Mouse (Mus musculus) neural tube, embryonic 12.5 days (tissue): Measurements from ENCODE around the gene Klhdc4. TPM values are rescaled to one million over a fixed set of nuclear protein-coding genes. Genes with fewer than 3 reads are reported as not detected.

Source experiments
- ATAC-seq: fragments of 200-750 bp; cut with Nextera tagmentation; 2 replicates; pipeline ENCODE4 v1.8.0; 2017; ENCODE audit warnings: low read depth, mild to moderate bottlenecking, moderate TSS enrichment, moderate library complexity; ENCODE audit not compliant: low FRiP score
- H3K27ac ChIP-seq: fragments of 300-500 bp; sonication (generic); 2 replicates; pipeline ENCODE4 v1.5.1; 2016
- H3K27me3 ChIP-seq: fragments of 300-500 bp; sonication (generic); replicated peaks from 2 replicates; pipeline ENCODE4 v1.6.1; 2016; ENCODE audit warnings: mild to moderate bottlenecking
- H3K36me3 ChIP-seq: fragments of 300-500 bp; sonication (generic); 2 replicates; pipeline ENCODE4 v1.6.1; 2016; ENCODE audit warnings: mild to moderate bottlenecking
- H3K4me1 ChIP-seq: fragments of 300-500 bp; sonication (generic); 2 replicates; pipeline ENCODE4 v1.6.1; 2016
- H3K4me2 ChIP-seq: fragments of 300-500 bp; sonication (generic); replicated peaks from 2 replicates; pipeline ENCODE4 v1.6.1; 2016; ENCODE audit warnings: mild to moderate bottlenecking
- H3K4me3 ChIP-seq: fragments of 300-500 bp; sonication (generic); 2 replicates; pipeline ENCODE4 v1.5.1; 2016
- H3K9ac ChIP-seq: fragments of 300-500 bp; sonication (generic); 2 replicates; pipeline ENCODE4 v1.6.1; 2016; ENCODE audit warnings: mild to moderate bottlenecking
- H3K9me3 ChIP-seq: fragments of 300-500 bp; sonication (generic); 2 replicates; pipeline ENCODE4 v1.6.1; 2016; ENCODE audit warnings: mild to moderate bottlenecking
- WGBS: fragments of 180-500 bp; shearing (Covaris S2); methylation state at CpG from one replicate; pipeline ENCODE4 v1.1.7; 2016; 5-methylcytosine and 5-hydroxymethylcytosine counted together
- polyA plus RNA-seq: library from polyadenylated mRNA; unstranded; fragments of >200 nt; fragmentation: Nextera tagmentation; extraction: Ambion mirVana; gene quantifications from 2 replicates; pipeline ENCODE4 v1.2.1, GENCODE M21; 2016

Klhdc4 gene
- polyA plus RNA-seq, 1 experiment from 2014 or later: 47.7 TPM

DNA sequence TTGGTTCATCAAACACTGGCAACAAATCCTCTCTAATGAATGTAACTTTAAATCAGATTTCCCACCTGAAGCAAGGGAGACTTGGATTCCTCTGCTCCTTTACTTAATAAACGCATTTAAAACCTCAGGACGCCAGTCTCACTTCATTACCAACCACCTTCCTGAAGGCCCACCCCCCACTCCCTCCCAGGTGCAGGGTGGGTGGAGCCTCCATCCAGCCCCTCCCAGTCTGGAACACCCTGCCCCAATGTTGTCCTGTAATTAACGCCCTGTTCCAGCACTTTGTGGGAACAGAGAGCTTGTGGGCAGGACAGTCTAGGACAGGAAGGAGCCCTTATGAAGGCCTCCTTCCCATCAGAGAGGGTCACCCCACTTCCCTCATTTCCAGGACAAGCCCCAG, 35.2 kb downstream of the Klhdc4 start:
- no peak overlapping the region for H3K9ac ChIP-seq
- 54% methylated on average over 3 of the region's 3 CpGs for WGBS
- no peak overlapping the region for H3K4me3 ChIP-seq
- no peak overlapping the region for H3K27ac ChIP-seq
- ATAC-seq: no peak
- H3K36me3 ChIP-seq: peaks cover 56% of the 10 kb centered on the region
- no peaks in the 10 kb centered on the region for H3K27me3 ChIP-seq
- H3K4me1 ChIP-seq: no peaks in the 10 kb centered on the region
- no peak overlapping the region for H3K4me2 ChIP-seq
- H3K9me3 ChIP-seq: no peaks in the 10 kb centered on the region

DNA sequence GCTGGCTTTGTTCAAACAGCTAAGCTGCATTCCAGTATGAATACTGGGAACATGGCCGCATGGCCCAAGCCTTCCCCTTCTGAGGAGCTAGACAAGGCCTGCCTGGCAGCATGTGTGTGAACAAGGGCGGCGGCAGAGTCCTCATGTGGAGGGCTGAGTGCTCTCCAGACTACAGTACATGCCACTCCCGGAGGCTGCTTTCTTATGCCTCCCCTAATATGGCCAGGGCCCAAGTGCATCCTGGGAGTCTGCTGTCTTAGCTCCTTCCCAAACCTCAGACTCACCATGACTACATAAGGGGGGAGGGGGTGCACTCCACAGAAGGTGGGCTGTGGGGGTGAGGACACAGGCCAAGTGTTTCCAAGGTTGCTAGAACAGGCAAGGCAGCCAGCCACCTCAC, 36.7 kb downstream of the Klhdc4 start:
- no peak for ATAC-seq
- no peaks in the 10 kb centered on the region for H3K9me3 ChIP-seq
- H3K27ac ChIP-seq: no peak overlapping the region
- H3K27me3 ChIP-seq: no peaks in the 10 kb centered on the region
- H3K4me1 ChIP-seq: no peaks in the 10 kb centered on the region
- no peak overlapping the region for H3K4me2 ChIP-seq
- no peak overlapping the region for H3K4me3 ChIP-seq
- WGBS: 76% methylated on average over 4 of the region's 4 CpGs
- H3K9ac ChIP-seq: no peak overlapping the region
- H3K36me3 ChIP-seq: peaks cover 40% of the 10 kb centered on the region

GRCm38 (mm10) chr8:121792159-121792558, 37.2 kb downstream of the Klhdc4 start:
- Histone ChIP-seq H3K36me3 (peaks cover 36% of the 10 kb centered on the region), H3K4me1 (no peaks in the 10 kb centered on the region), H3K9ac (no peak overlapping the region), H3K4me3 (no peak overlapping the region), H3K27me3 (no peaks in the 10 kb centered on the region), H3K27ac (no peak overlapping the region), H3K4me2 (no peak overlapping the region), H3K9me3 (no peaks in the 10 kb centered on the region)
- 89% methylated on average over 7 of the region's 7 CpGs for WGBS
- no peak for ATAC-seq

DNA sequence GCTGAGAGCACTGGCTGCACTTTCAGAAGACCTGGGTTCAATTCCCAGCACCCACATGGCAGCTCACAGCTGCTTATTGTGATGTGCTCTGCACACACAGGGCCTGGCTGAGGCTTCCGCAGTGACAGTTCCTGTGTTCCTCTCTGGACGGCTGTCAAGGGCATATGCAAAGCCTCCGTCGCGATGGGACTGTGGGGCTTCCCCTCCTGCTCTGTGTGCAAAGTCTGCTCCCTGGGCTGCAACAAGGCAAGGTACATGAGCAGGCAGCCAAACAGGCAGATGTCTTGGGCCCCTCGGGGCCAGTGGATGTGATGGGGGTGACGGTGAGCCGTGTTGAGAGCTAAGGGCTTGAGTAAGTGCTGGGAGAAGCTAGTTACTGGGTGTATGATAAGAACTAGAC, 40.6 kb downstream of the Klhdc4 start:
- 89% methylated on average over 8 of the region's 8 CpGs for WGBS
- Histone ChIP-seq H3K4me3 (no peak overlapping the region), H3K9me3 (no peaks in the 10 kb centered on the region), H3K4me2 (no peak overlapping the region), H3K4me1 (no peaks in the 10 kb centered on the region), H3K27me3 (no peaks in the 10 kb centered on the region), H3K36me3 (0 out of 2 replicates have a peak, but pooled peaks cover 12% of the 10 kb centered on the region), H3K9ac (no peak overlapping the region), H3K27ac (no peak overlapping the region)
- ATAC-seq: no peak

- no peaks in the 10 kb centered on the region for H3K27me3 ChIP-seq
- no peak overlapping the region for H3K9ac ChIP-seq
- ATAC-seq: no peak
- H3K4me2 ChIP-seq: no peak overlapping the region
- H3K4me3 ChIP-seq: no peak overlapping the region
- no peaks in the 10 kb centered on the region for H3K4me1 ChIP-seq
- WGBS: 68% methylated on average over 10 of the region's 10 CpGs
- no peak overlapping the region for H3K27ac ChIP-seq
- H3K9me3 ChIP-seq: no peaks in the 10 kb centered on the region
- H3K36me3 ChIP-seq: 0 out of 2 replicates have a peak, but pooled peaks cover 1% of the 10 kb centered on the region
These were observed 42.8 kb downstream of the Klhdc4 start for GRCm38 (mm10) chr8:121786542-121786941.

DNA sequence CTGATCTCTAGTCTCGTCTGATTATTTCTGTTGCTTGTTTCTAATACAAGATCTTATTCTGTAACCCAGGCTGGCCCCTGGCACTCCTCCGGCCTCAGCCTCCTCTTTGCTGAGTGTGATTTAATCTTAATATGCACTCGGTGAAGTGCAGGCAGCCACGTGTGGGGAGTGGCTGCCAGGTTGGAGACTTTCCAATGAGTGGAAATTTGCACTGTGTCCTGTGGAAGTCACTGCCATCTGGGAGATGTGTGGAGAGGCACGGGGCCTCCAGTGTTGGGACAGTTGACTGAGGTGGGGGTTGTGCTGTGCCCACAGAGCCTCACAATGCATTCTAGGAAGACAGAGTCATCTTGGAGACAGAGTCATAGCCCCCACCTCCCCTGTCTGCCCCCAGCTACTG, 46.9 kb downstream of the Klhdc4 start:
- WGBS: 77% methylated on average over 5 of the region's 5 CpGs
- Histone ChIP-seq H3K27me3 (no peaks in the 10 kb centered on the region), H3K9me3 (no peaks in the 10 kb centered on the region), H3K27ac (no peak overlapping the region), H3K9ac (no peak overlapping the region), H3K4me2 (no peak overlapping the region), H3K36me3 (no peaks in the 10 kb centered on the region), H3K4me3 (no peak overlapping the region), H3K4me1 (0 out of 2 replicates have a peak, but pooled peaks cover 4% of the 10 kb centered on the region)
- ATAC-seq: no peak

GRCm38 (mm10) chr8:121773876-121774275, 55.5 kb downstream of the Klhdc4 start:
- ATAC-seq: no peak
- no peak overlapping the region for H3K4me2 ChIP-seq
- H3K4me1 ChIP-seq: peaks cover 23% of the 10 kb centered on the region
- no peaks in the 10 kb centered on the region for H3K9me3 ChIP-seq
- no peak overlapping the region for H3K4me3 ChIP-seq
- H3K27me3 ChIP-seq: no peaks in the 10 kb centered on the region
- WGBS: 90% methylated on average over 12 of the region's 12 CpGs
- no peaks in the 10 kb centered on the region for H3K36me3 ChIP-seq
- no peak overlapping the region for H3K27ac ChIP-seq
- H3K9ac ChIP-seq: no peak overlapping the region

DNA sequence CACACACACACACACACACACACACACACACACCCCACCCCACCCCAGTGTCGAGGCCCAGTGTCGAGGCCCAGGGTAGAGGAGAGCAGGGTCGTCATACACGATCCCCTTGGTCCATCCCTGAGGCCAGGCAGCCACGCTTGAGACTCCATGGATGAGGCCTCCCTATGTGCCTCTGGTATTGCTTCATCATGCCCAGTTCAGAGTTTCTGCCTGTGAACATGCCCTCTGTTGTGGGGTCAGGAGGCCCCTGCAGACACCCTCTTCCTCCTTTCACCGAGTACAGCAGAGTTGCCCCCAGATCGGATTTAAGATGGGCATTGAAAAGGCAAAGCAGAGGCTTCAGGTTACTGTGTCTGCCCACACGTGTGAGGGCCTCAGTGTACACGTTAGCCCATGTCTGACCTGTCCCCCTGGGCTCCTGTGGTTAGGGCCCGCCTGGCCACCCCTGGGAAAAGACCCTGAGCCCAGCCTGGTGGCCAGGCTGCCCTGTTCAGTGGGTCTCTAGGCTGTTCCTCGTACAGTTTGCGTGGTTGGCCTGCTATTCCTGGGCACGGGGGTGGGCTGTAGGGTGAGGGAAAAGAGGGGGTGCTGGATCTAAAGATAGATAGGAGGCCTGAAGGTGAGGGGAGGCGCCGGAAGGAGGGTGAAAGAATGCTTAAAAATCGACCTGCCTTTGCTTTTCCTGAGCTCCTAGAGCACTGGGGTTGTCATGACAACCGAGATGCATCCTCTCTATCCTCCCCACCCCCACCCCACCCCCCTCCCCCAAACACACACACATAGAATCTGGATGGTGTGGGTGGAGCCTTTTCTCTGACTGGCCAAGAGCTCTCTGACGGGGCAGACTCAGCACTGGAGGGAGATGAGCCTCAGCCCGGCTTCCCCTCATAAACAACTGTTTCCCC, 58.3 kb downstream of the Klhdc4 start:
- H3K4me1 ChIP-seq: peaks cover 19% of the 10 kb centered on the region
- no peak overlapping the region for H3K27ac ChIP-seq
- no peaks in the 10 kb centered on the region for H3K27me3 ChIP-seq
- WGBS: 29% methylated on average over 19 of the region's 19 CpGs
- H3K36me3 ChIP-seq: no peaks in the 10 kb centered on the region
- 0 out of 2 replicates have a peak overlapping the region, but pooled peaks have one; percentile 3 for H3K9ac ChIP-seq
- no peaks in the 10 kb centered on the region for H3K9me3 ChIP-seq
- H3K4me3 ChIP-seq: no peak overlapping the region
- peak; percentile 78 for ATAC-seq
- peak overlapping the region; percentile 40 for H3K4me2 ChIP-seq

DNA sequence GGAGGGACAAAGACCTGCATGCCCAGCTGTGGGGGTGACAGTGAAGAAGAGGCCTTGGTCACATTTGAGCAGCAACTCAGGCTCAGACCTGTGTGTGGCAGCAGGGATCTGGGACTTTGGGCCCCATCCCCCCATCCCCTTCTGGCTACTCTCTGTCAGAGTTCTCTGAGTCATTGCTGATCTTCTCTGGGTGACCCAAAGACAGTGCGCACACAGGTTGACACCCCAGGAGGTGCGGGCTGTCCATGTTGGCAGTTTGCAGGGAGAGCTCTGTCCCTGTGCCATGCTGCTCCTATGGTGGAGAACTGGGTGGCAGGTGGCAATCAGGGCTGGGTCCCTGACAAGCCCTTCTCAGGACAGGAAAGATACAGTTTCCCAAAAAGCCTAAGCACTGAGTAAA, 59.7 kb downstream of the Klhdc4 start:
- no peak overlapping the region for H3K27ac ChIP-seq
- no peaks in the 10 kb centered on the region for H3K36me3 ChIP-seq
- H3K9me3 ChIP-seq: no peaks in the 10 kb centered on the region
- no peak overlapping the region for H3K9ac ChIP-seq
- H3K27me3 ChIP-seq: no peaks in the 10 kb centered on the region
- no peak overlapping the region for H3K4me2 ChIP-seq
- ATAC-seq: no peak
- H3K4me1 ChIP-seq: peaks cover 19% of the 10 kb centered on the region
- H3K4me3 ChIP-seq: no peak overlapping the region
- WGBS: 94% methylated on average over 2 of the region's 2 CpGs

GRCm38 (mm10) chr8:121769095-121769494, 60.3 kb downstream of the Klhdc4 start:
- Histone ChIP-seq H3K27ac (no peak overlapping the region), H3K4me2 (no peak overlapping the region), H3K9ac (no peak overlapping the region), H3K4me3 (no peak overlapping the region), H3K4me1 (peaks cover 19% of the 10 kb centered on the region), H3K9me3 (no peaks in the 10 kb centered on the region), H3K27me3 (no peaks in the 10 kb centered on the region), H3K36me3 (no peaks in the 10 kb centered on the region)
- 61% methylated on average over 3 of the region's 3 CpGs for WGBS
- no peak for ATAC-seq

GRCm38 (mm10) chr8:121765594-121766138, 63.7 kb downstream of the Klhdc4 start:
- Histone ChIP-seq H3K9me3 (no peaks in the 10 kb centered on the region), H3K4me1 (peaks cover 17% of the 10 kb centered on the region), H3K27me3 (no peaks in the 10 kb centered on the region), H3K4me3 (no peak overlapping the region), H3K27ac (no peak overlapping the region), H3K36me3 (no peaks in the 10 kb centered on the region), H3K4me2 (no peak overlapping the region), H3K9ac (no peak overlapping the region)
- WGBS: 77% methylated on average over 7 of the region's 7 CpGs
- no peak for ATAC-seq

DNA sequence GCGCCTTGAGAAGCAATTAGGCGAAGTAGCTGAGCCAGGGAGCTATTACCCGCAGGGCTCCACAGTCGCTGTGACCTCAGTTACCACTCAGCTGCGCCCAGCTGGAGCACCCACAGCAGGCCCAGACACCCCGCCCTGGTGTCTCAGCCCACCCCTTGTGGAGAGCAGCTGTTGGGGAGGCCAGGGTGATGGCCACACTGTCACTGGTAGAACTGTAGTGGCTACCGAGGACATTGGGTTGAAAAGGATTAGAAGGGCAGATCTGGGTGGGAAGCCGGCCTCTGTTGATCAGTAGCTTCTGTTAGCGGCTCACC, 65.7 kb downstream of the Klhdc4 start:
- H3K4me3 ChIP-seq: no peak overlapping the region
- H3K36me3 ChIP-seq: no peaks in the 10 kb centered on the region
- no peak for ATAC-seq
- no peak overlapping the region for H3K27ac ChIP-seq
- no peak overlapping the region for H3K4me2 ChIP-seq
- 65% methylated on average over 9 of the region's 9 CpGs for WGBS
- H3K9ac ChIP-seq: no peak overlapping the region
- H3K27me3 ChIP-seq: no peaks in the 10 kb centered on the region
- H3K9me3 ChIP-seq: no peaks in the 10 kb centered on the region
- H3K4me1 ChIP-seq: peaks cover 13% of the 10 kb centered on the region
